Mouse (Mus musculus) ES-Bruce4 (cell line): ENCODE data around the gene Pank3.
"Not testable (repeated sequence)": the region's sequence is repeated elsewhere in the genome, so short reads cannot be mapped to it uniquely, and the experiment has no call there.

Experiments used
- CTCF ChIP-seq: IDR thresholded peaks from one replicate; pipeline ENCODE4 v1.8.1; 2011; ENCODE audit warnings: low read depth, low read length
- POLR2A ChIP-seq: IDR thresholded peaks from one replicate; pipeline ENCODE4 v1.8.1; 2011; ENCODE audit warnings: low read length; ENCODE audit not compliant: insufficient read depth

- not testable (repeated sequence) for TF ChIP-seq CTCF, POLR2A
Measured at GRCm38 (mm10) chr11:35792800-35793199, 23.5 kb downstream of the Pank3 start.
